Mouse (Mus musculus) C2C12 (cell line): ENCODE results near the gene Ubr7.

ENCODE experiments used
- CTCF ChIP-seq: IDR thresholded peaks from one replicate; pipeline ENCODE4 v1.5.1; 2011; ENCODE audit not compliant: control insufficient read depth, insufficient read depth, insufficient read length
- MAX ChIP-seq: IDR thresholded peaks from one replicate; pipeline ENCODE4 v1.6.1; 2011; ENCODE audit warnings: mild to moderate bottlenecking, control low read depth
- MYOD1 ChIP-seq: IDR thresholded peaks from one replicate; pipeline ENCODE4 v1.6.1; 2011; ENCODE audit warnings: low read depth; ENCODE audit not compliant: control insufficient read depth, insufficient read length
- MYOG ChIP-seq: IDR thresholded peaks from one replicate; pipeline ENCODE4 v1.6.1; 2011; ENCODE audit not compliant: control insufficient read depth, insufficient read length; ENCODE audit errors: extremely low read depth
- USF1 ChIP-seq: IDR thresholded peaks from one replicate; pipeline ENCODE4 v1.6.1; 2011; ENCODE audit warnings: low read depth, mild to moderate bottlenecking, control low read depth, moderate library complexity

DNA sequence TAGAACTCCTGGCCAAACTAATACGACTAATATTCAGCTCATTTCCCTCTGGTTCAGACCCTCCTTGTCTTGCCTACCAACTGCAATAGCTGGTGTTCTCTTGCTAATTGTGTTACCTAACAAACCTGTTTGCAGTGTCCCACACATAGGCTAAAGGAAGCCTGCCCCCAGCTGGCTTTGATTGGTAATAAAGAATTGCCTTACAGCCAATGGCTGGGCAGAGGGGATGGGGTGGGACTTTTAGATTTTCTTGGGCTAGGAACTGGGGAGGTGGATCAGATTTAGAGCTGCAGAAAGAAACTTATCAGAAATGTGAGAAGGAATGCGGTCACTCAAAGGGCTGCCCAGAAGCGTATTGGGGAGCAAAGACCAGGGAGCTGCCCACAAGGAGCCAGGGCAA is 21.7 kb downstream of the Ubr7 start:
- TF ChIP-seq CTCF (no peak), MAX (no peak), MYOD1 (no peak), USF1 (no peak), MYOG (no peak)
